Mouse (Mus musculus): ENCODE measurements around the gene Flad1.

- TF ChIP-seq CTCF (IDR thresholded peaks at IDR 0.05; ENCODE audit: control insufficient read depth, insufficient read depth, low read length) (no peak), POLR2A (IDR thresholded peaks at IDR 0.05; ENCODE audit: borderline replicate concordance, control insufficient read depth, low read depth, low read length) (no peak)
Measured at GRCm38 (mm10) chr3:89367338-89367737, 44.3 kb downstream of the Flad1 start.
